In genomic region chr19:29325053-29325851, GRCm38 (mm10) we compare ENCODE assay signal across 8 mouse cellular contexts. TPM values are rescaled to one million over a fixed set of nuclear protein-coding genes. Genes with fewer than 3 reads are reported as not detected.
DNase-seq lines count a peak whose midpoint lies in the region; ATAC-seq and TF ChIP-seq lines count a peak whose summit lies in the region.

Gene Insl6, minus strand, starts transcription at chr19:29325356.

- no peaks in the 10 kb centered on the region for H3K27me3 ChIP-seq in embryonic facial prominence, embryonic 15.5 days
- H3K27me3 ChIP-seq in heart, embryonic 14.5 days (ENCODE audit: control insufficient read depth, insufficient read depth, low read length), result no peaks in the 10 kb centered on the region
- H3K27me3 ChIP-seq in kidney, postnatal 0 days (ENCODE audit: insufficient read depth, low read length), result no peaks in the 10 kb centered on the region

- 4% methylated on average over 22 of the region's 31 CpGs for WGBS in embryonic facial prominence, embryonic 15.5 days
- 4% methylated on average over 27 of the region's 31 CpGs for WGBS in heart, embryonic 14.5 days
- 2% methylated on average over 29 of the region's 31 CpGs for WGBS in kidney, postnatal 0 days

- peaks cover 9% of the 10 kb centered on the region; the same call in 1 of the 2 replicates for H3K4me1 ChIP-seq in embryonic facial prominence, embryonic 15.5 days
- peaks cover 0 to 3% of the 10 kb centered on the region in 2 experiments; a peak in 1 of 4 replicates for H3K4me1 ChIP-seq in heart, embryonic 14.5 days (ENCODE audit: control insufficient read depth in 2 of 2, insufficient read depth in 2 of 2, low read length in 2 of 2)
- no peaks in the 10 kb centered on the region for H3K4me1 ChIP-seq in kidney, postnatal 0 days (replicated peaks; ENCODE audit: insufficient read depth, low read length)

- H3K4me2 ChIP-seq in embryonic facial prominence, embryonic 15.5 days (replicated peaks), result peak within 1 kb of the TSS; percentile 70
- H3K4me2 ChIP-seq in heart, embryonic 14.5 days (ENCODE audit: low read length), result peak within 1 kb of the TSS; percentile 75
- peak within 1 kb of the TSS; percentile 62 for H3K4me2 ChIP-seq in kidney, postnatal 0 days (ENCODE audit: low read length)

- no peak for TF ChIP-seq CTCF in kidney, postnatal 0 days (IDR thresholded peaks at IDR 0.05; ENCODE audit: low read depth)

- 0 out of 2 replicates have a peak within 1 kb of the TSS, but pooled peaks have one; percentile 4 for H3K27ac ChIP-seq in embryonic facial prominence, embryonic 15.5 days (replicated peaks)
- no peak within 1 kb of the TSS for H3K27ac ChIP-seq in heart, embryonic 14.5 days (replicated peaks in 1 of 2; ENCODE audit: control insufficient read depth in 1 of 2, insufficient read depth in 1 of 2, low read depth in 2 of 2, low read length in 2 of 2)
- H3K27ac ChIP-seq in kidney, postnatal 0 days, result 0 out of 2 replicates have a peak within 1 kb of the TSS, but pooled peaks have one; percentile 2

- peak; percentile 53 to 65 for DNase-seq in CD8-positive naive resting alpha-beta T cell, adult 2 months (ENCODE audit: low read depth in 2 of 2, low spot score in 2 of 2)
- peak; percentile 55 to 85 for DNase-seq in adrenal gland, adult (ENCODE audit: inconsistent age in 2 of 2, low spot score in 1 of 2)
- DNase-seq in kidney, postnatal 0 days (ENCODE audit: low spot score), result peak; percentile 75
- peak; percentile 74 for DNase-seq in lung, postnatal 36 days
- DNase-seq in retina, embryonic 14.5 days (ENCODE audit: low spot score), result peak; percentile 72
- peak; percentile 43 to 48 for DNase-seq in urinary bladder, adult 18-20 months (ENCODE audit: low spot score in 2 of 2)

- H3K4me3 ChIP-seq in embryonic facial prominence, embryonic 15.5 days (replicated peaks), result peak within 1 kb of the TSS; percentile 44
- H3K4me3 ChIP-seq in heart, embryonic 14.5 days (ENCODE audit: control insufficient read depth in 1 of 2, insufficient read depth in 1 of 2, low read depth in 1 of 2, low read length in 2 of 2), result peak within 1 kb of the TSS; percentile 40 to 64
- peak within 1 kb of the TSS; percentile 28 for H3K4me3 ChIP-seq in kidney, postnatal 0 days (replicated peaks; ENCODE audit: low read depth, low read length)

- no peaks in the 10 kb centered on the region for H3K9me3 ChIP-seq in embryonic facial prominence, embryonic 15.5 days (replicated peaks)
- no peaks in the 10 kb centered on the region for H3K9me3 ChIP-seq in heart, embryonic 14.5 days (ENCODE audit: control insufficient read depth, low read length)
- no peaks in the 10 kb centered on the region for H3K9me3 ChIP-seq in kidney, postnatal 0 days (replicated peaks; ENCODE audit: low read length)

- no peak within 1 kb of the TSS for H3K9ac ChIP-seq in embryonic facial prominence, embryonic 15.5 days
- peak within 1 kb of the TSS; percentile 68 for H3K9ac ChIP-seq in heart, embryonic 14.5 days (ENCODE audit: low read length)
- peak within 1 kb of the TSS; percentile 46 for H3K9ac ChIP-seq in kidney, postnatal 0 days (ENCODE audit: low read depth, low read length)

- no peaks in the 10 kb centered on the region for H3K36me3 ChIP-seq in embryonic facial prominence, embryonic 15.5 days
- no peaks in the 10 kb centered on the region for H3K36me3 ChIP-seq in heart, embryonic 14.5 days (ENCODE audit: control insufficient read depth, insufficient read depth, low read length)
- H3K36me3 ChIP-seq in kidney, postnatal 0 days (ENCODE audit: insufficient read depth, low read length), result no peaks in the 10 kb centered on the region

- ATAC-seq in embryonic facial prominence, embryonic 15.5 days (ENCODE audit: insufficient number of reproducible peaks, low FRiP score, low TSS enrichment, low read depth), result peak; percentile 93
- peak; percentile 87 for ATAC-seq in heart, embryonic 14.5 days (ENCODE audit: insufficient number of reproducible peaks, insufficient read depth, low FRiP score, low read depth)
- ATAC-seq in kidney, postnatal 0 days (replicated peaks; ENCODE audit: low FRiP score, low read depth), result peak; percentile 95

RNA-seq across cellular contexts. Expression of gene Insl6, which starts in this region (rescaled TPM):
- polyA plus RNA-seq in embryonic facial prominence, embryonic 15.5 days (2015; fragmentation: Nextera tagmentation; extraction: Ambion mirVana), result 9.0 and 9.9 TPM in 2 replicates
- polyA plus RNA-seq in heart, embryonic 14.5 days (2014; fragmentation: Nextera tagmentation; extraction: Ambion mirVana), result 3.8 and 4.0 TPM in 2 replicates
- 8.9 and 11.2 TPM in 2 replicates for polyA plus RNA-seq in kidney, postnatal 0 days (2015; fragmentation: Nextera tagmentation; extraction: Ambion mirVana)

Comparison
In these comparisons a context has a peak if more than half of its experiments do, and no peak if none do; other contexts are left out.
1. H3K27ac ChIP-seq: peak in embryonic facial prominence, embryonic 15.5 days (single experiment) and kidney, postnatal 0 days (single experiment); none in heart, embryonic 14.5 days (0 of 2).
2. Peak in every context shown above with its lines, with median percentiles within 50 percentile points of each other: DNase-seq, ATAC-seq, H3K4me2 ChIP-seq and H3K4me3 ChIP-seq.